Mouse (Mus musculus) midbrain, embryonic 15.5 days (tissue): ENCODE results near the gene Lsm7. TPM values are rescaled to one million over a fixed set of nuclear protein-coding genes. Genes with fewer than 3 reads are reported as not detected.

Source experiments
- ATAC-seq: fragments of 200-750 bp; cut with Nextera tagmentation; replicated peaks from 2 replicates; pipeline ENCODE4 v1.8.0; 2017; ENCODE audit warnings: moderate TSS enrichment
- H3K27ac ChIP-seq: fragments of 300-500 bp; sonication (generic); 2 replicates; pipeline ENCODE4 v1.5.1; 2015; ENCODE audit warnings: mild to moderate bottlenecking, inconsistent platforms
- H3K27me3 ChIP-seq: fragments of 300-500 bp; sonication (generic); replicated peaks from 2 replicates; pipeline ENCODE4 v1.6.1; 2015; ENCODE audit warnings: inconsistent platforms
- H3K36me3 ChIP-seq: fragments of 300-500 bp; sonication (generic); replicated peaks from 2 replicates; pipeline ENCODE4 v1.6.1; 2015; ENCODE audit warnings: inconsistent platforms
- H3K4me1 ChIP-seq: fragments of 300-500 bp; sonication (generic); 2 replicates; pipeline ENCODE4 v1.6.1; 2015; ENCODE audit warnings: inconsistent platforms
- H3K4me2 ChIP-seq: fragments of 300-500 bp; sonication (generic); 2 replicates; pipeline ENCODE4 v1.6.1; 2015; ENCODE audit warnings: inconsistent platforms, mild to moderate bottlenecking, moderate library complexity
- H3K4me3 ChIP-seq: fragments of 300-500 bp; sonication (generic); 2 replicates; pipeline ENCODE4 v1.5.1; 2015; ENCODE audit warnings: mild to moderate bottlenecking, inconsistent platforms
- H3K9ac ChIP-seq: fragments of 300-500 bp; sonication (generic); 2 replicates; pipeline ENCODE4 v1.6.1; 2015; ENCODE audit warnings: mild to moderate bottlenecking, inconsistent platforms
- H3K9me3 ChIP-seq: fragments of 300-500 bp; sonication (generic); 2 replicates; pipeline ENCODE4 v1.6.1; 2016; ENCODE audit warnings: inconsistent platforms
- WGBS: fragments of 180-500 bp; shearing (Covaris S2); methylation state at CpG from one replicate; pipeline ENCODE4 v1.1.7; 2015; ENCODE audit warnings: mixed read lengths; 5-methylcytosine and 5-hydroxymethylcytosine counted together
- polyA plus RNA-seq: library from polyadenylated mRNA; unstranded; fragments of >200 nt; fragmentation: Nextera tagmentation; extraction: Ambion mirVana; gene quantifications from 2 replicates; pipeline ENCODE4 v1.2.1, GENCODE M21; 2015

Gene Lsm7
- polyA plus RNA-seq, 1 experiment from 2014 or later, result 214 TPM

GRCm38 (mm10) chr10:80864446-80864845 lies 9.4 kb upstream of the Lsm7 start:
- no peak overlapping the region for H3K4me2 ChIP-seq
- H3K4me1 ChIP-seq, result no peaks in the 10 kb centered on the region
- no peaks in the 10 kb centered on the region for H3K27me3 ChIP-seq
- H3K9me3 ChIP-seq, result no peaks in the 10 kb centered on the region
- no peak overlapping the region for H3K4me3 ChIP-seq
- H3K27ac ChIP-seq, result no peak overlapping the region
- ATAC-seq, result no peak
- H3K36me3 ChIP-seq, result peaks cover 23% of the 10 kb centered on the region; the same call in 1 of the 2 replicates
- 83% methylated on average over 16 of the region's 16 CpGs for WGBS
- no peak overlapping the region for H3K9ac ChIP-seq

- H3K36me3 ChIP-seq, result peaks cover 19% of the 10 kb centered on the region; the same call in 1 of the 2 replicates
- 94% methylated on average over 5 of the region's 5 CpGs for WGBS
These were observed 7.3 kb upstream of the Lsm7 start for GRCm38 (mm10) chr10:80862305-80862704.

GRCm38 (mm10) chr10:80858350-80858935 lies 3.4 kb upstream of the Lsm7 start:
- Histone ChIP-seq H3K27ac (no peak overlapping the region), H3K4me2 (no peak overlapping the region), H3K27me3 (no peaks in the 10 kb centered on the region), H3K4me3 (no peak overlapping the region), H3K9ac (no peak overlapping the region), H3K9me3 (no peaks in the 10 kb centered on the region), H3K36me3 (peaks cover 7% of the 10 kb centered on the region; the same call in 1 of the 2 replicates), H3K4me1 (peaks cover 38% of the 10 kb centered on the region)
- no peak for ATAC-seq
- 89% methylated on average over 7 of the region's 7 CpGs for WGBS

More at GRCm38 (mm10) chr10:80862305-80862704, 7.3 kb upstream of the Lsm7 start:
- no peak overlapping the region for H3K4me2 ChIP-seq
- peaks cover 7% of the 10 kb centered on the region for H3K4me1 ChIP-seq
- ATAC-seq, result no peak
- H3K9me3 ChIP-seq, result no peaks in the 10 kb centered on the region
- no peak overlapping the region for H3K4me3 ChIP-seq
- H3K27me3 ChIP-seq, result no peaks in the 10 kb centered on the region
- H3K27ac ChIP-seq, result no peak overlapping the region
- no peak overlapping the region for H3K9ac ChIP-seq

GRCm38 (mm10) chr10:80857848-80858247 lies 2.8 kb upstream of the Lsm7 start:
- no peak for ATAC-seq
- H3K4me2 ChIP-seq, result no peak overlapping the region; the same call in 1 of the 2 replicates
- WGBS, result 59% methylated on average over 3 of the region's 3 CpGs
- no peaks in the 10 kb centered on the region for H3K9me3 ChIP-seq
- no peak overlapping the region for H3K4me3 ChIP-seq
- H3K4me1 ChIP-seq, result peaks cover 41% of the 10 kb centered on the region
- peaks cover 7% of the 10 kb centered on the region; the same call in 1 of the 2 replicates for H3K36me3 ChIP-seq
- H3K9ac ChIP-seq, result no peak overlapping the region
- no peaks in the 10 kb centered on the region for H3K27me3 ChIP-seq
- H3K27ac ChIP-seq, result no peak overlapping the region

GRCm38 (mm10) chr10:80857386-80857785 lies 2.4 kb upstream of the Lsm7 start:
- Histone ChIP-seq H3K36me3 (peaks cover 5% of the 10 kb centered on the region), H3K4me1 (peaks cover 41% of the 10 kb centered on the region), H3K9me3 (no peaks in the 10 kb centered on the region), H3K27me3 (no peaks in the 10 kb centered on the region), H3K9ac (no peak overlapping the region), H3K4me2 (no peak overlapping the region; the same call in 1 of the 2 replicates), H3K4me3 (no peak overlapping the region), H3K27ac (no peak overlapping the region)
- ATAC-seq, result no peak
- WGBS, result 42% methylated on average over 8 of the region's 8 CpGs

GRCm38 (mm10) chr10:80856908-80857307 lies 1.9 kb upstream of the Lsm7 start:
- no peak for ATAC-seq
- peaks cover 7% of the 10 kb centered on the region for H3K36me3 ChIP-seq
- H3K4me3 ChIP-seq, result 0 out of 2 replicates have a peak overlapping the region, but pooled peaks have one; percentile 2
- no peak overlapping the region for H3K27ac ChIP-seq
- H3K4me2 ChIP-seq, result peak overlapping the region; percentile 86; the same call in 1 of the 2 replicates
- no peaks in the 10 kb centered on the region for H3K9me3 ChIP-seq
- 85% methylated on average over 5 of the region's 5 CpGs for WGBS
- H3K9ac ChIP-seq, result no peak overlapping the region
- peaks cover 41% of the 10 kb centered on the region for H3K4me1 ChIP-seq
- no peaks in the 10 kb centered on the region for H3K27me3 ChIP-seq

GRCm38 (mm10) chr10:80856267-80856666 lies 1.3 kb upstream of the Lsm7 start:
- Histone ChIP-seq H3K27me3 (no peaks in the 10 kb centered on the region), H3K27ac (no peak overlapping the region), H3K4me1 (peaks cover 41% of the 10 kb centered on the region), H3K4me2 (peak overlapping the region; percentile 86), H3K9ac (peak overlapping the region; percentile 91; the same call in 1 of the 2 replicates), H3K36me3 (peaks cover 12% of the 10 kb centered on the region), H3K4me3 (peak overlapping the region; percentile 82), H3K9me3 (no peaks in the 10 kb centered on the region)
- no peak for ATAC-seq
- WGBS, result 65% methylated on average over 3 of the region's 3 CpGs

GRCm38 (mm10) chr10:80855749-80856073 lies 702 bp upstream of the Lsm7 start:
- peak overlapping the region; percentile 82 for H3K4me3 ChIP-seq
- H3K27ac ChIP-seq, result no peak overlapping the region
- peak overlapping the region; percentile 86 for H3K4me2 ChIP-seq
- H3K9me3 ChIP-seq, result no peaks in the 10 kb centered on the region
- 27% methylated on average over 11 of the region's 11 CpGs for WGBS
- no peaks in the 10 kb centered on the region for H3K27me3 ChIP-seq
- H3K36me3 ChIP-seq, result peaks cover 12% of the 10 kb centered on the region
- ATAC-seq, result peak; percentile 10; the same call in 1 of the 2 replicates
- H3K9ac ChIP-seq, result peak overlapping the region; percentile 91
- H3K4me1 ChIP-seq, result peaks cover 41% of the 10 kb centered on the region

- Histone ChIP-seq H3K4me3 (no peak overlapping the region), H3K4me1 (peaks cover 10% of the 10 kb centered on the region), H3K36me3 (peaks cover 12% of the 10 kb centered on the region), H3K27me3 (peaks cover 17% of the 10 kb centered on the region), H3K9ac (no peak overlapping the region), H3K9me3 (no peaks in the 10 kb centered on the region), H3K4me2 (no peak overlapping the region), H3K27ac (no peak overlapping the region)
- ATAC-seq, result no peak
- 12% methylated on average over 10 of the region's 10 CpGs for WGBS
These were observed 6.4 kb downstream of the Lsm7 start for GRCm38 (mm10) chr10:80848571-80848970.

- H3K9me3 ChIP-seq, result no peaks in the 10 kb centered on the region
- no peak for ATAC-seq
- WGBS, result 81% methylated on average over 12 of the region's 12 CpGs
These were observed 9.3 kb downstream of the Lsm7 start for GRCm38 (mm10) chr10:80845732-80846131.

GRCm38 (mm10) chr10:80845055-80845693 lies 9.8 kb downstream of the Lsm7 start:
- Histone ChIP-seq H3K4me1 (peaks cover 11% of the 10 kb centered on the region), H3K4me3 (no peak overlapping the region), H3K27ac (no peak overlapping the region), H3K9me3 (no peaks in the 10 kb centered on the region), H3K36me3 (no peaks in the 10 kb centered on the region), H3K27me3 (peaks cover 29% of the 10 kb centered on the region), H3K4me2 (no peak overlapping the region), H3K9ac (no peak overlapping the region)
- ATAC-seq, result no peak
- WGBS, result 57% methylated on average over 8 of the region's 8 CpGs

More at GRCm38 (mm10) chr10:80845732-80846131, 9.3 kb downstream of the Lsm7 start:
- H3K4me3 ChIP-seq, result no peak overlapping the region
- peaks cover 29% of the 10 kb centered on the region for H3K27me3 ChIP-seq
- H3K27ac ChIP-seq, result no peak overlapping the region
- peaks cover 11% of the 10 kb centered on the region for H3K4me1 ChIP-seq
- no peaks in the 10 kb centered on the region for H3K36me3 ChIP-seq
- no peak overlapping the region for H3K9ac ChIP-seq
- H3K4me2 ChIP-seq, result no peak overlapping the region

- Histone ChIP-seq H3K4me2 (peak within 1 kb of the TSS; percentile 66), H3K9me3 (no peaks in the 10 kb centered on the region), H3K27ac (no peak within 1 kb of the TSS), H3K36me3 (no peaks in the 10 kb centered on the region), H3K27me3 (peaks cover 29% of the 10 kb centered on the region), H3K4me1 (peaks cover 11% of the 10 kb centered on the region), H3K4me3 (peak within 1 kb of the TSS; percentile 46), H3K9ac (peak within 1 kb of the TSS; percentile 59)
- ATAC-seq, result peak; percentile 64
- 6% methylated on average over 34 of the region's 51 CpGs for WGBS
These were observed 11.0 kb downstream of the Lsm7 start, which contains the start of gene Lingo3 for GRCm38 (mm10) chr10:80843931-80844547. Gene Lingo3 (minus strand): TSS chr10:80844039.
